Mouse (Mus musculus): Measurements from ENCODE around the gene Rhbdf2. TPM values are rescaled to one million over a fixed set of nuclear protein-coding genes. Genes with fewer than 3 reads are reported as not detected.

Rhbdf2 gene
- total RNA-seq, 1 experiment: 29.3 TPM

- Histone ChIP-seq H3K4me3 (ENCODE audit: insufficient read depth in 1 of 2, low read depth in 1 of 2, low read length in 2 of 2, poor library complexity in 1 of 2, severe bottlenecking in 1 of 2) (no peak overlapping the region), H3K9ac (ENCODE audit: insufficient read depth, low read depth, low read length, poor library complexity, severe bottlenecking) (no peak overlapping the region), H3K4me1 (ENCODE audit: control insufficient read depth in 2 of 2, insufficient read depth in 2 of 2, low read length in 2 of 2, poor library complexity in 1 of 2) (peaks cover 0 to 4% of the 10 kb centered on the region in 2 experiments; a peak in 1 of 4 replicates), H3K27ac (ENCODE audit: insufficient read depth, low read depth, low read length, poor library complexity, severe bottlenecking) (no peak overlapping the region), H3K9me3 (ENCODE audit: control insufficient read depth, insufficient read depth, low read depth, low read length) (no peaks in the 10 kb centered on the region), H3K36me3 (ENCODE audit: control insufficient read depth, insufficient read depth, low read length, poor library complexity, severe bottlenecking) (peaks cover 41% of the 10 kb centered on the region)
- no peak for TF ChIP-seq ZNF384 (IDR thresholded peaks at IDR 0.05; ENCODE audit: low read depth, low read length)
- no peak for TF ChIP-seq ZC3H11A (IDR thresholded peaks at IDR 0.05; ENCODE audit: borderline replicate concordance, low read depth, low read length)
- no peak for TF ChIP-seq MAFK (IDR thresholded peaks at IDR 0.05; ENCODE audit: insufficient read depth, low read depth, low read length)
- no peak for TF ChIP-seq CHD2 (IDR thresholded peaks at IDR 0.05; ENCODE audit: low read depth, low read length)
- TF ChIP-seq HCFC1 (IDR thresholded peaks at IDR 0.05; ENCODE audit: borderline replicate concordance, insufficient read depth, low read length): no peak
- DNase-seq (ENCODE audit: low read depth, low spot score): no peak
- in situ Hi-C loops (cut with MboI; ENCODE audit: low sequenced_read_pairs in 2 of 2, unreplicated experiment in 2 of 2): no loop called here
Observed at GRCm38 (mm10) chr11:116598193-116598592, 28.6 kb downstream of the Rhbdf2 start.

- Histone ChIP-seq H3K36me3 (ENCODE audit: control insufficient read depth, insufficient read depth, low read length, poor library complexity, severe bottlenecking) (peaks cover 32% of the 10 kb centered on the region), H3K4me1 (ENCODE audit: control insufficient read depth in 2 of 2, insufficient read depth in 2 of 2, low read length in 2 of 2, poor library complexity in 1 of 2) (peaks cover 0 to 9% of the 10 kb centered on the region in 2 experiments; a peak in 3 of 4 replicates), H3K9me3 (ENCODE audit: control insufficient read depth, insufficient read depth, low read depth, low read length) (no peaks in the 10 kb centered on the region), H3K27ac (ENCODE audit: insufficient read depth, low read depth, low read length, poor library complexity, severe bottlenecking) (no peak overlapping the region), H3K4me3 (ENCODE audit: insufficient read depth in 1 of 2, low read depth in 1 of 2, low read length in 2 of 2, poor library complexity in 1 of 2, severe bottlenecking in 1 of 2) (peak overlapping the region in 1 of 2 experiments; percentile 7; a peak in 1 of 4 replicates), H3K9ac (ENCODE audit: insufficient read depth, low read depth, low read length, poor library complexity, severe bottlenecking) (no peak overlapping the region)
- DNase-seq (ENCODE audit: low read depth, low spot score): no peak
- in situ Hi-C loops (cut with MboI; ENCODE audit: low sequenced_read_pairs in 2 of 2, unreplicated experiment in 2 of 2): no loop called here
- TF ChIP-seq MAFK (IDR thresholded peaks at IDR 0.05; ENCODE audit: insufficient read depth, low read depth, low read length) (no peak), ZC3H11A (IDR thresholded peaks at IDR 0.05; ENCODE audit: borderline replicate concordance, low read depth, low read length) (no peak), ZNF384 (IDR thresholded peaks at IDR 0.05; ENCODE audit: low read depth, low read length) (no peak), CHD2 (IDR thresholded peaks at IDR 0.05; ENCODE audit: low read depth, low read length) (no peak), HCFC1 (IDR thresholded peaks at IDR 0.05; ENCODE audit: borderline replicate concordance, insufficient read depth, low read length) (no peak)
Observed at GRCm38 (mm10) chr11:116596766-116597165, 30.1 kb downstream of the Rhbdf2 start.

- in situ Hi-C loops (cut with MboI; ENCODE audit: low sequenced_read_pairs in 2 of 2, unreplicated experiment in 2 of 2): no loop called here
Observed at GRCm38 (mm10) chr11:116593345-116593744, 33.5 kb downstream of the Rhbdf2 start.

GRCm38 (mm10) chr11:116592428-116592827, 34.4 kb downstream of the Rhbdf2 start:
- in situ Hi-C loops (cut with MboI; ENCODE audit: low sequenced_read_pairs in 2 of 2, unreplicated experiment in 2 of 2): no loop called here
- no peak overlapping the region for H3K4me3 ChIP-seq (ENCODE audit: insufficient read depth in 1 of 2, low read depth in 1 of 2, low read length in 2 of 2, poor library complexity in 1 of 2, severe bottlenecking in 1 of 2)
- H3K4me1 ChIP-seq (ENCODE audit: control insufficient read depth in 2 of 2, insufficient read depth in 2 of 2, low read length in 2 of 2, poor library complexity in 1 of 2): peaks cover 0 to 22% of the 10 kb centered on the region in 2 experiments
- TF ChIP-seq ZNF384 (IDR thresholded peaks at IDR 0.05; ENCODE audit: low read depth, low read length) (0 out of 2 replicates have a peak, but pooled peaks have one; percentile 20), HCFC1 (IDR thresholded peaks at IDR 0.05; ENCODE audit: borderline replicate concordance, insufficient read depth, low read length) (peak; percentile 45; the same call in 1 of the 2 replicates), ZC3H11A (IDR thresholded peaks at IDR 0.05; ENCODE audit: borderline replicate concordance, low read depth, low read length) (peak; percentile 0; the same call in 1 of the 2 replicates), MAFK (IDR thresholded peaks at IDR 0.05; ENCODE audit: insufficient read depth, low read depth, low read length) (no peak)
- 0 out of 2 replicates have a peak, but pooled peaks cover under 1% of the 10 kb centered on the region for H3K36me3 ChIP-seq (ENCODE audit: control insufficient read depth, insufficient read depth, low read length, poor library complexity, severe bottlenecking)
- H3K9me3 ChIP-seq (ENCODE audit: control insufficient read depth, insufficient read depth, low read depth, low read length): no peaks in the 10 kb centered on the region
- DNase-seq (ENCODE audit: low read depth, low spot score): peak; percentile 94
- H3K27ac ChIP-seq (ENCODE audit: insufficient read depth, low read depth, low read length, poor library complexity, severe bottlenecking): no peak overlapping the region
- H3K9ac ChIP-seq (ENCODE audit: insufficient read depth, low read depth, low read length, poor library complexity, severe bottlenecking): no peak overlapping the region

More at GRCm38 (mm10) chr11:116593345-116593744, 33.5 kb downstream of the Rhbdf2 start:
- no peak overlapping the region for H3K9ac ChIP-seq (ENCODE audit: insufficient read depth, low read depth, low read length, poor library complexity, severe bottlenecking)
- DNase-seq (ENCODE audit: low read depth, low spot score): no peak
- TF ChIP-seq ZNF384 (IDR thresholded peaks at IDR 0.05; ENCODE audit: low read depth, low read length) (no peak), HCFC1 (IDR thresholded peaks at IDR 0.05; ENCODE audit: borderline replicate concordance, insufficient read depth, low read length) (no peak), MAFK (IDR thresholded peaks at IDR 0.05; ENCODE audit: insufficient read depth, low read depth, low read length) (no peak), CHD2 (IDR thresholded peaks at IDR 0.05; ENCODE audit: low read depth, low read length) (no peak), ZC3H11A (IDR thresholded peaks at IDR 0.05; ENCODE audit: borderline replicate concordance, low read depth, low read length) (no peak)
- H3K27ac ChIP-seq (ENCODE audit: insufficient read depth, low read depth, low read length, poor library complexity, severe bottlenecking): no peak overlapping the region
- no peaks in the 10 kb centered on the region for H3K9me3 ChIP-seq (ENCODE audit: control insufficient read depth, insufficient read depth, low read depth, low read length)
- peaks cover 4% of the 10 kb centered on the region for H3K36me3 ChIP-seq (ENCODE audit: control insufficient read depth, insufficient read depth, low read length, poor library complexity, severe bottlenecking)
- H3K4me3 ChIP-seq (ENCODE audit: insufficient read depth in 1 of 2, low read depth in 1 of 2, low read length in 2 of 2, poor library complexity in 1 of 2, severe bottlenecking in 1 of 2): no peak overlapping the region
- H3K4me1 ChIP-seq (ENCODE audit: control insufficient read depth in 2 of 2, insufficient read depth in 2 of 2, low read length in 2 of 2, poor library complexity in 1 of 2): peaks cover 0 to 22% of the 10 kb centered on the region in 2 experiments; a peak in 3 of 4 replicates

All from ES-E14 (cell line).